In genomic region chr1:180641518-180642227, GRCm38 (mm10) we compare ENCODE assay signal across 8 mouse cellular contexts. TPM values are rescaled to one million over a fixed set of nuclear protein-coding genes. Genes with fewer than 3 reads are reported as not detected.
A peak's percentile ranks its signal among the peaks of the same experiment; 100 is the strongest.
DNase-seq lines count a peak whose midpoint lies in the region; ATAC-seq and TF ChIP-seq lines count a peak whose summit lies in the region.
"Had no signal": no experiment of that assay in that cellular context is flagged by ENCODE, and none has a peak within 500 bp of the region (broad histone marks: within the 10 kb centered on the region; RNA-seq: fewer than 3 reads in every experiment).

No protein-coding gene starts in this region.

- no peaks in the 10 kb centered on the region for H3K36me3 ChIP-seq in spleen, adult 2 months (ENCODE audit: control insufficient read depth, insufficient read depth, low read length)
- H3K36me3 ChIP-seq in limb, embryonic 11.5 days (ENCODE audit: control insufficient read depth, insufficient read depth, low read length): no peaks in the 10 kb centered on the region; the same call in 1 of the 2 replicates
- no peaks in the 10 kb centered on the region for H3K36me3 ChIP-seq in midbrain, embryonic 15.5 days (replicated peaks)

- no peaks in the 10 kb centered on the region for H3K9me3 ChIP-seq in limb, embryonic 11.5 days (ENCODE audit: control insufficient read depth, low read length)
- no peaks in the 10 kb centered on the region for H3K9me3 ChIP-seq in midbrain, embryonic 15.5 days

- H3K4me1 ChIP-seq in spleen, adult 2 months (ENCODE audit: control insufficient read depth, insufficient read depth, insufficient read length): 0 out of 2 replicates have a peak, but pooled peaks cover 2% of the 10 kb centered on the region
- H3K4me1 ChIP-seq in limb, embryonic 11.5 days (ENCODE audit: control insufficient read depth, insufficient read depth, low read length): no peaks in the 10 kb centered on the region; the same call in 1 of the 2 replicates
- peaks cover 25% of the 10 kb centered on the region for H3K4me1 ChIP-seq in midbrain, embryonic 15.5 days

- TF ChIP-seq POLR2A in spleen, adult 2 months (IDR thresholded peaks at IDR 0.05; ENCODE audit: low read depth, low read length): no peak

- DNase-seq in spleen, adult 2 months (ENCODE audit: low read depth in 1 of 2, low spot score in 2 of 2): peak in 1 of 2 experiments; percentile 19
- DNase-seq in spleen, postnatal 4 days (ENCODE audit: low spot score in 2 of 2): no peak
- DNase-seq in cerebellum, adult 11-12 months: peak; percentile 42
- DNase-seq in limb, embryonic 11.5 days (ENCODE audit: low spot score): peak; percentile 73
- no peak for DNase-seq in adrenal gland, postnatal 4 days (ENCODE audit: low spot score in 2 of 2)

- TF ChIP-seq CTCF in spleen, adult 2 months (IDR thresholded peaks at IDR 0.05; ENCODE audit: extremely low read depth, insufficient read depth, insufficient read length, insufficient replicate concordance): no peak

- peak overlapping the region; percentile 100 for H3K9ac ChIP-seq in limb, embryonic 11.5 days (ENCODE audit: low read length)
- H3K9ac ChIP-seq in midbrain, embryonic 15.5 days: peak overlapping the region; percentile 91

- ATAC-seq in granulocyte monocyte progenitor cell, adult 5-6 weeks (replicated peaks; ENCODE audit: poor library complexity, severe bottlenecking): peak; percentile 36
- peak; percentile 46; the same call in 1 of the 2 replicates for ATAC-seq in limb, embryonic 11.5 days (ENCODE audit: insufficient number of reproducible peaks, low FRiP score, low TSS enrichment, low read depth)
- ATAC-seq in midbrain, embryonic 15.5 days (replicated peaks): peak; percentile 68

- peak overlapping the region; percentile 83 for H3K27ac ChIP-seq in spleen, adult 2 months (ENCODE audit: insufficient read depth, low read length)
- peak overlapping the region; percentile 98 for H3K27ac ChIP-seq in limb, embryonic 11.5 days (replicated peaks; ENCODE audit: low read depth, low read length)
- H3K27ac ChIP-seq in midbrain, embryonic 15.5 days: peak overlapping the region; percentile 85

- no peaks in the 10 kb centered on the region for H3K27me3 ChIP-seq in spleen, adult 2 months (ENCODE audit: control insufficient read depth, insufficient read depth, low read length)
- no peaks in the 10 kb centered on the region for H3K27me3 ChIP-seq in limb, embryonic 11.5 days (ENCODE audit: control insufficient read depth, insufficient read depth, low read length)
- no peaks in the 10 kb centered on the region for H3K27me3 ChIP-seq in midbrain, embryonic 15.5 days (replicated peaks)

- peak overlapping the region; percentile 78 for H3K4me2 ChIP-seq in limb, embryonic 11.5 days (ENCODE audit: low read depth, severe bottlenecking)
- peak overlapping the region; percentile 91 for H3K4me2 ChIP-seq in midbrain, embryonic 15.5 days

- H3K4me3 ChIP-seq in spleen, adult 2 months (ENCODE audit: extremely low read depth, insufficient read depth, insufficient read length): peak overlapping the region; percentile 97
- H3K4me3 ChIP-seq in limb, embryonic 11.5 days (ENCODE audit: low read depth, low read length): peak overlapping the region; percentile 97
- peak overlapping the region; percentile 56 for H3K4me3 ChIP-seq in midbrain, embryonic 15.5 days

- under 1% methylated on average over 50 of the region's 50 CpGs for WGBS in spleen, adult 2 months
- 4% methylated on average over 50 of the region's 50 CpGs for WGBS in limb, embryonic 11.5 days
- 3% methylated on average over 50 of the region's 50 CpGs for WGBS in midbrain, embryonic 15.5 days

RNA-seq across cellular contexts. Expression of gene Lin9, which starts 0.7 kb away (rescaled TPM):
- polyA plus RNA-seq in spleen, adult 2 months (2012; rRNA removed): 3.8 and 3.9 TPM in 2 replicates
- total RNA-seq in granulocyte monocyte progenitor cell, adult 5-6 weeks (2014; fragmentation: Nextera tagmentation): 21.2 and 30.4 TPM in 2 replicates
- 28.7 and 39.6 TPM in 2 replicates for total RNA-seq in granulocyte monocyte progenitor cell, adult 5-6 weeks (2017)
- 24.6 and 25.9 TPM in 2 replicates for polyA plus RNA-seq in limb, embryonic 11.5 days (2014; fragmentation: Nextera tagmentation; extraction: Ambion mirVana)
- polyA plus RNA-seq in midbrain, embryonic 15.5 days (2015; fragmentation: Nextera tagmentation; extraction: Ambion mirVana): 11.4 and 12.0 TPM in 2 replicates
- total RNA-seq in adrenal gland, postnatal 4 days (2021): 10 to 100 TPM; 12.2 to 12.3 TPM

RNA-seq across cellular contexts. Expression of gene Mixl1, which starts 55.2 kb away (rescaled TPM):
- 0.04 TPM in 1 of 2 replicates, not detected in the other for polyA plus RNA-seq in spleen, adult 2 months (2012; rRNA removed)
- not detected in 2 replicates for total RNA-seq in granulocyte monocyte progenitor cell, adult 5-6 weeks (2014; fragmentation: Nextera tagmentation)
- not detected in 2 replicates for total RNA-seq in granulocyte monocyte progenitor cell, adult 5-6 weeks (2017)
- 0.15 and 0.18 TPM in 2 replicates for polyA plus RNA-seq in limb, embryonic 11.5 days (2014; fragmentation: Nextera tagmentation; extraction: Ambion mirVana)
- 0.28 and 0.35 TPM in 2 replicates for polyA plus RNA-seq in midbrain, embryonic 15.5 days (2015; fragmentation: Nextera tagmentation; extraction: Ambion mirVana)
- total RNA-seq in adrenal gland, postnatal 4 days (2021): under 1 TPM in 1 of 2 experiments, not detected in 1; 0.17 TPM
- total RNA-seq: gastrocnemius, postnatal 4 days had no signal

Comparison
In these comparisons a context has a peak if more than half of its experiments do, and no peak if none do; other contexts are left out.
1. DNase-seq: peak in cerebellum, adult 11-12 months (single experiment) and limb, embryonic 11.5 days (single experiment); none in spleen, postnatal 4 days (0 of 2) and adrenal gland, postnatal 4 days (0 of 2).
2. Peak in every context shown above with its lines, with median percentiles within 50 percentile points of each other: H3K27ac ChIP-seq, H3K4me3 ChIP-seq and ATAC-seq.